Mouse (Mus musculus) gastrocnemius, adult 2 months (tissue): ENCODE results near the gene 4930467E23Rik. TPM values are rescaled to one million over a fixed set of nuclear protein-coding genes. Genes with fewer than 3 reads are reported as not detected.

ENCODE experiments used
- total RNA-seq, 2 experiments: library from RNA; stranded (reverse); gene quantifications; 2 replicates each; pipeline ENCODE4 v1.2.3; 2021

The 4930467E23Rik gene
- total RNA-seq, 2 experiments from 2014 or later = 0.98 TPM; not detected in 1

Other genes with a start within 250 kb of the 4930467E23Rik start
- not detected for gene Defb7, start 234.5 kb upstream of the 4930467E23Rik start, total RNA-seq
- under 1 TPM in 1 of 2 experiments, not detected in 1; 0.17 TPM for gene Gm31371, start 173.8 kb downstream of the 4930467E23Rik start, total RNA-seq